In genomic region chr2:51182990-51183389, GRCm38 (mm10) we compare ENCODE assay signal across 25 mouse cellular contexts.
"Had no signal": no experiment of that assay in that cellular context is flagged by ENCODE, and none has a peak within 500 bp of the region (broad histone marks: within the 10 kb centered on the region; RNA-seq: fewer than 3 reads in every experiment).

No protein-coding gene starts in this region.

- H3K4me2 ChIP-seq: heart, embryonic 11.5 days; heart, embryonic 13.5 days; heart, embryonic 15.5 days; hindbrain, embryonic 13.5 days; hindbrain, embryonic 15.5 days; kidney, embryonic 15.5 days; limb, embryonic 13.5 days; limb, embryonic 15.5 days had no signal

- H3K27ac ChIP-seq: heart, adult 2 months; heart, embryonic 13.5 days; heart, embryonic 15.5 days; hindbrain, embryonic 15.5 days; hindbrain, postnatal 0 days; kidney, embryonic 15.5 days; kidney, postnatal 0 days; limb, embryonic 13.5 days; limb, embryonic 15.5 days had no signal

- H3K9ac ChIP-seq: heart, embryonic 13.5 days; heart, embryonic 15.5 days; hindbrain, embryonic 13.5 days; hindbrain, embryonic 15.5 days; kidney, embryonic 15.5 days; limb, embryonic 13.5 days; limb, embryonic 15.5 days had no signal

- H3K27me3 ChIP-seq: heart, embryonic 15.5 days; hindbrain, embryonic 13.5 days; hindbrain, embryonic 15.5 days; kidney, embryonic 15.5 days; limb, embryonic 13.5 days; limb, embryonic 15.5 days had no signal

- H3K4me3 ChIP-seq: heart, adult 2 months; heart, embryonic 13.5 days; heart, embryonic 15.5 days; hindbrain, embryonic 13.5 days; hindbrain, embryonic 15.5 days; kidney, embryonic 15.5 days; limb, embryonic 13.5 days; limb, embryonic 15.5 days had no signal

- DNase-seq: gastrocnemius, postnatal 10 days; gastrocnemius, postnatal 36 days; heart, adult 11 months; heart, adult 2 months; heart, postnatal 14 days; heart, postnatal 36 days; kidney, adult 11 months; kidney, adult 2 months; kidney, adult 9 months; kidney, postnatal 14 days; kidney, postnatal 36 days; layer of hippocampus, adult 9-11 months; layer of hippocampus, postnatal 36 days; left cerebral cortex, postnatal 4 days had no signal

- H3K9me3 ChIP-seq: heart, embryonic 13.5 days; heart, embryonic 15.5 days; hindbrain, embryonic 13.5 days; hindbrain, embryonic 15.5 days; kidney, embryonic 15.5 days; limb, embryonic 13.5 days; limb, embryonic 15.5 days had no signal

- H3K4me1 ChIP-seq: heart, embryonic 13.5 days; heart, embryonic 15.5 days; hindbrain, embryonic 13.5 days; hindbrain, embryonic 15.5 days; kidney, embryonic 15.5 days; limb, embryonic 15.5 days had no signal

- H3K36me3 ChIP-seq: heart, embryonic 13.5 days; heart, embryonic 15.5 days; hindbrain, embryonic 13.5 days; hindbrain, embryonic 15.5 days; kidney, embryonic 15.5 days; limb, embryonic 13.5 days; limb, embryonic 15.5 days had no signal

- ATAC-seq: hindbrain, postnatal 0 days; intestine, embryonic 16.5 days had no signal
